Mouse (Mus musculus) lung, adult 2 months (tissue): Measurements from ENCODE around the gene Otos.

Experiments
- CTCF ChIP-seq: fragments of 200-500 bp; IDR thresholded peaks from 2 replicates; pipeline ENCODE4 v1.5.1; 2011; ENCODE audit warnings: mild to moderate bottlenecking, low read length, control low read depth; ENCODE audit not compliant: insufficient read depth
- POLR2A ChIP-seq: fragments of 200-500 bp; IDR thresholded peaks from 2 replicates; pipeline ENCODE4 v1.6.1; 2011; ENCODE audit warnings: low read depth, mild to moderate bottlenecking, control low read depth, low read length, borderline replicate concordance; ENCODE audit errors: extremely low read depth

- TF ChIP-seq POLR2A: no peak
- TF ChIP-seq CTCF: no peak
Observed at GRCm38 (mm10) chr1:92617488-92617887, 31.2 kb downstream of the Otos start, which contains the start of gene Olfr12.
